Mouse (Mus musculus) liver, embryonic 14.5 days (tissue): ENCODE measurements around the gene Gm2075. TPM values are rescaled to one million over a fixed set of nuclear protein-coding genes. Genes with fewer than 3 reads are reported as not detected.
A peak's percentile ranks its signal among the peaks of the same experiment; 100 is the strongest.
"Not testable (repeated sequence)": the region's sequence is repeated elsewhere in the genome, so short reads cannot be mapped to it uniquely, and the experiment has no call there.

Experiments
- ATAC-seq: fragments of 200-750 bp; cut with Nextera tagmentation; 2 replicates; pipeline ENCODE4 v1.8.0; 2017; ENCODE audit warnings: moderate number of reproducible peaks, mild to moderate bottlenecking, moderate library complexity; ENCODE audit not compliant: insufficient read depth
- DNase-seq, 3 experiments: peaks; one replicate each; pipeline ENCODE4 v3.0.0-alpha.2; 2012 to 2013; ENCODE audit warnings: low read depth in 3 of 3, low spot score in 3 of 3
- H3K27ac ChIP-seq: fragments of 300-500 bp; sonication (generic); 2 replicates; pipeline ENCODE4 v1.5.1; 2014; ENCODE audit warnings: moderate library complexity, mild to moderate bottlenecking, control low read depth, inconsistent platforms
- H3K27me3 ChIP-seq: fragments of 300-500 bp; sonication (generic); 2 replicates; pipeline ENCODE4 v1.6.1; 2014; ENCODE audit warnings: mild to moderate bottlenecking, low read length, moderate library complexity; ENCODE audit not compliant: control insufficient read depth, insufficient read depth
- H3K36me3 ChIP-seq: fragments of 300-500 bp; sonication (generic); replicated peaks from 2 replicates; pipeline ENCODE4 v1.6.1; 2014; ENCODE audit warnings: low read depth; ENCODE audit not compliant: control insufficient read depth, insufficient read depth
- H3K4me1 ChIP-seq, 2 experiments: fragments of 200-500 bp in 1 of 2; fragments of 300-500 bp in 1 of 2; sonication (generic) in 1 of 2; replicated peaks; 2 replicates each; pipeline ENCODE4 v1.6.1; 2012 to 2014; ENCODE audit warnings: antibody characterized with exemption in 1 of 2, inconsistent platforms in 1 of 2, low read length in 1 of 2; ENCODE audit not compliant: control insufficient read depth in 2 of 2, insufficient read depth in 2 of 2
- H3K4me2 ChIP-seq: fragments of 300-500 bp; sonication (generic); 2 replicates; pipeline ENCODE4 v1.6.1; 2014; ENCODE audit warnings: low read depth, mild to moderate bottlenecking, control low read depth, moderate library complexity
- H3K4me3 ChIP-seq, 2 experiments: fragments of 200-500 bp in 1 of 2; fragments of 300-500 bp in 1 of 2; sonication (generic) in 1 of 2; 2 replicates each; pipeline ENCODE4 v1.5.1; 2012 to 2014; ENCODE audit warnings: low read depth in 2 of 2, low read length in 2 of 2, mild to moderate bottlenecking in 2 of 2, control low read depth in 1 of 2, inconsistent platforms in 1 of 2, moderate library complexity in 1 of 2; ENCODE audit not compliant: insufficient read depth in 1 of 2
- H3K9ac ChIP-seq: fragments of 300-500 bp; sonication (generic); replicated peaks from 2 replicates; pipeline ENCODE4 v1.6.1; 2014; ENCODE audit warnings: mild to moderate bottlenecking, control low read depth, moderate library complexity
- H3K9me3 ChIP-seq: fragments of 300-500 bp; sonication (generic); 2 replicates; pipeline ENCODE4 v1.6.1; 2016; ENCODE audit warnings: low read length, mixed read lengths; ENCODE audit not compliant: control insufficient read depth
- CTCF ChIP-seq: IDR thresholded peaks from 2 replicates; pipeline ENCODE4 v1.5.1; 2016; ENCODE audit warnings: antibody characterized with exemption, low read depth, control low read depth
- WGBS: fragments of 180-500 bp; shearing (Covaris S2); extraction: QIAGEN DNeasy Blood & Tissue Kit; methylation state at CpG from one replicate; pipeline ENCODE4 v1.1.7; 2014; ENCODE audit not compliant: insufficient replicate concordance; 5-methylcytosine and 5-hydroxymethylcytosine counted together
- polyA plus RNA-seq, 2 experiments: library from polyadenylated mRNA; depleted of rRNA in 1 of 2; stranded (reverse) in 1 of 2; unstranded in 1 of 2; fragments of >200 nt; fragmentation: Nextera tagmentation in 1 of 2; extraction: Ambion mirVana in 1 of 2; gene quantifications; 2 replicates each; pipeline versions ENCODE4 v1.2.1 to v1.2.3; 2012 to 2014

Gm2075 gene
- polyA plus RNA-seq, 2 experiments = not detected

DNA sequence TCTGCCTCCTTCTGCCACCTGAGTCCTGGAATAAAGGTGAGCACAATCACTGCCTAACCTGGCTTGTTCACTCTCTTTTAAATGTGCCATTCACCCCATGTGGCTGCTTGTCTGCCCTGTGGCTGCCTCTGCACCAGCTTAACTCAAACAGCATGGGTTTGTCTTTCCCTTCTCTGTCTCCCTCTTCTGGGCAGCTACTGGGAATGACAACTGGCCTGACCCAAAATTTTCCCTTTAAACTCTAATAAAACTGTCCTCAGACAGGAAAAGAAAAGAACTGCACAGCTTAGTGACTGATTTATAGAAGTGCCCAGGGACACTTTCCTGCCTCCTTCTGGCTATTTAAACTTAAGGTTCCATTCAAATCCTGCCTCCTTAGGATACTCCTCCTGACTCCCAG, 27.4 kb downstream of the Gm2075 start:
- ATAC-seq, H3K9ac ChIP-seq, H3K27me3 ChIP-seq, H3K4me2 ChIP-seq, DNase-seq, H3K9me3 ChIP-seq, H3K4me1 ChIP-seq, H3K27ac ChIP-seq, H3K4me3 ChIP-seq, H3K36me3 ChIP-seq: not testable (repeated sequence)
- TF ChIP-seq CTCF = 0 out of 2 replicates have a peak, but pooled peaks have one; percentile 8

- H3K4me2 ChIP-seq, ATAC-seq, H3K9ac ChIP-seq, H3K27ac ChIP-seq, H3K9me3 ChIP-seq, H3K4me1 ChIP-seq, H3K4me3 ChIP-seq, H3K27me3 ChIP-seq, H3K36me3 ChIP-seq, DNase-seq: not testable (repeated sequence)
- WGBS = 60% methylated on average over 1 of the region's 1 CpGs
Observed at GRCm38 (mm10) chr12:88039703-88040102, 28.1 kb downstream of the Gm2075 start.

GRCm38 (mm10) chr12:88045226-88045625, 33.6 kb downstream of the Gm2075 start:
- not testable (repeated sequence) for H3K4me1 ChIP-seq, ATAC-seq, DNase-seq, H3K27me3 ChIP-seq, H3K9me3 ChIP-seq, H3K4me3 ChIP-seq, H3K4me2 ChIP-seq, H3K27ac ChIP-seq, H3K9ac ChIP-seq, H3K36me3 ChIP-seq
- WGBS = 40% methylated on average over 1 of the region's 1 CpGs

Other genes with a start within 250 kb of the Gm2075 start
- not detected in 2 replicates for gene Gm21319, start 236.1 kb upstream of the Gm2075 start, polyA plus RNA-seq (2012; rRNA removed)
- gene Gm21319, start 236.1 kb upstream of the Gm2075 start, polyA plus RNA-seq (2014; fragmentation: Nextera tagmentation; extraction: Ambion mirVana) = not detected in 2 replicates
- gene Gm21936, start 216.3 kb upstream of the Gm2075 start, polyA plus RNA-seq (2012; rRNA removed) = not detected in 2 replicates
- not detected in 2 replicates for gene Gm21936, start 216.3 kb upstream of the Gm2075 start, polyA plus RNA-seq (2014; fragmentation: Nextera tagmentation; extraction: Ambion mirVana)
- not detected in 2 replicates for gene BB287469, start 195.3 kb upstream of the Gm2075 start, polyA plus RNA-seq (2012; rRNA removed)
- gene BB287469, start 195.3 kb upstream of the Gm2075 start, polyA plus RNA-seq (2014; fragmentation: Nextera tagmentation; extraction: Ambion mirVana) = not detected in 2 replicates
- gene Gm2001, start 169.5 kb upstream of the Gm2075 start, polyA plus RNA-seq (2012; rRNA removed) = not detected in 2 replicates
- gene Gm2001, start 169.5 kb upstream of the Gm2075 start, polyA plus RNA-seq (2014; fragmentation: Nextera tagmentation; extraction: Ambion mirVana) = not detected in 2 replicates
- gene Gm2016, start 137.8 kb upstream of the Gm2075 start, polyA plus RNA-seq (2012; rRNA removed) = not detected in 2 replicates
- gene Gm2016, start 137.8 kb upstream of the Gm2075 start, polyA plus RNA-seq (2014; fragmentation: Nextera tagmentation; extraction: Ambion mirVana) = not detected in 2 replicates
- not detected in 2 replicates for gene Gm2022, start 116.5 kb upstream of the Gm2075 start, polyA plus RNA-seq (2012; rRNA removed)
- not detected in 2 replicates for gene Gm2022, start 116.5 kb upstream of the Gm2075 start, polyA plus RNA-seq (2014; fragmentation: Nextera tagmentation; extraction: Ambion mirVana)
- gene Gm2035, start 92.0 kb upstream of the Gm2075 start, polyA plus RNA-seq (2012; rRNA removed) = not detected in 2 replicates
- gene Gm2035, start 92.0 kb upstream of the Gm2075 start, polyA plus RNA-seq (2014; fragmentation: Nextera tagmentation; extraction: Ambion mirVana) = not detected in 2 replicates
- not detected in 2 replicates for gene Gm2042, start 57.8 kb upstream of the Gm2075 start, polyA plus RNA-seq (2012; rRNA removed)
- gene Gm2042, start 57.8 kb upstream of the Gm2075 start, polyA plus RNA-seq (2014; fragmentation: Nextera tagmentation; extraction: Ambion mirVana) = not detected in 2 replicates
- gene Gm6803, start 6.9 kb downstream of the Gm2075 start, polyA plus RNA-seq (2012; rRNA removed) = not detected in 2 replicates
- gene Gm6803, start 6.9 kb downstream of the Gm2075 start, polyA plus RNA-seq (2014; fragmentation: Nextera tagmentation; extraction: Ambion mirVana) = not detected in 2 replicates
- not detected in 2 replicates for gene Gm2056, start 15.2 kb downstream of the Gm2075 start, polyA plus RNA-seq (2012; rRNA removed)
- not detected in 2 replicates for gene Gm2056, start 15.2 kb downstream of the Gm2075 start, polyA plus RNA-seq (2014; fragmentation: Nextera tagmentation; extraction: Ambion mirVana)
- gene Gm16368, start 71.8 kb downstream of the Gm2075 start, polyA plus RNA-seq (2012; rRNA removed) = not detected in 2 replicates
- not detected in 2 replicates for gene Gm16368, start 71.8 kb downstream of the Gm2075 start, polyA plus RNA-seq (2014; fragmentation: Nextera tagmentation; extraction: Ambion mirVana)
- not detected in 2 replicates for gene Gm10436, start 170.3 kb downstream of the Gm2075 start, polyA plus RNA-seq (2012; rRNA removed)
- gene Gm10436, start 170.3 kb downstream of the Gm2075 start, polyA plus RNA-seq (2014; fragmentation: Nextera tagmentation; extraction: Ambion mirVana) = not detected in 2 replicates
- gene Gm8332, start 238.3 kb downstream of the Gm2075 start, polyA plus RNA-seq (2012; rRNA removed) = not detected in 2 replicates
- not detected in 2 replicates for gene Gm8332, start 238.3 kb downstream of the Gm2075 start, polyA plus RNA-seq (2014; fragmentation: Nextera tagmentation; extraction: Ambion mirVana)